Mouse (Mus musculus): ENCODE measurements around the gene Nynrin. TPM values are rescaled to one million over a fixed set of nuclear protein-coding genes. Genes with fewer than 3 reads are reported as not detected.

Gene Nynrin
- polyA plus RNA-seq, 2 experiments, result 20.6 to 41.0 TPM

- H3K4me1 ChIP-seq (ENCODE audit: control insufficient read depth, insufficient read depth, low read length), result peaks cover 22% of the 10 kb centered on the region
- 1% methylated on average over 16 of the region's 37 CpGs for WGBS
- peak; percentile 14; the same call in 1 of the 2 replicates for ATAC-seq (ENCODE audit: low FRiP score, low read depth)
Observed at GRCm38 (mm10) chr14:55825216-55826051, 28.4 kb upstream of the Nynrin start.

GRCm38 (mm10) chr14:55826142-55826541 lies 27.7 kb upstream of the Nynrin start:
- under 1% methylated on average over 15 of the region's 15 CpGs for WGBS
- Histone ChIP-seq H3K4me2 (replicated peaks; ENCODE audit: low read depth, low read length, severe bottlenecking) (peak overlapping the region; percentile 94), H3K27me3 (ENCODE audit: control insufficient read depth, insufficient read depth, low read length) (no peaks in the 10 kb centered on the region), H3K27ac (replicated peaks; ENCODE audit: low read depth, low read length) (peak overlapping the region; percentile 96), H3K4me1 (ENCODE audit: control insufficient read depth, insufficient read depth, low read length) (peaks cover 22% of the 10 kb centered on the region), H3K4me3 (replicated peaks; ENCODE audit: low read length) (peak overlapping the region; percentile 96), H3K9ac (ENCODE audit: low read depth, low read length, severe bottlenecking) (peak overlapping the region; percentile 97), H3K36me3 (ENCODE audit: control insufficient read depth, insufficient read depth, low read length) (peaks cover 50% of the 10 kb centered on the region), H3K9me3 (ENCODE audit: control insufficient read depth, low read length) (no peaks in the 10 kb centered on the region)
- ATAC-seq (ENCODE audit: low FRiP score, low read depth) (no peak), DNase-seq (ENCODE audit: low spot score) (no peak)
- TF ChIP-seq POLR2A (IDR thresholded peaks at IDR 0.05; ENCODE audit: borderline replicate concordance, extremely low read depth, insufficient read depth, insufficient read length), result no peak

More at GRCm38 (mm10) chr14:55825216-55826051, 28.4 kb upstream of the Nynrin start:
- Histone ChIP-seq H3K27ac (replicated peaks; ENCODE audit: low read depth, low read length) (peak overlapping the region; percentile 96), H3K9me3 (ENCODE audit: control insufficient read depth, low read length) (no peaks in the 10 kb centered on the region), H3K9ac (ENCODE audit: low read depth, low read length, severe bottlenecking) (peak overlapping the region; percentile 97), H3K36me3 (ENCODE audit: control insufficient read depth, insufficient read depth, low read length) (peaks cover 43% of the 10 kb centered on the region), H3K4me3 (replicated peaks; ENCODE audit: low read length) (peak overlapping the region; percentile 96), H3K27me3 (ENCODE audit: control insufficient read depth, insufficient read depth, low read length) (no peaks in the 10 kb centered on the region), H3K4me2 (replicated peaks; ENCODE audit: low read depth, low read length, severe bottlenecking) (peak overlapping the region; percentile 94)
- peak; percentile 84 for DNase-seq (ENCODE audit: low spot score)
- no peak for TF ChIP-seq POLR2A (IDR thresholded peaks at IDR 0.05; ENCODE audit: borderline replicate concordance, extremely low read depth, insufficient read depth, insufficient read length)

- Histone ChIP-seq H3K36me3 (ENCODE audit: control insufficient read depth, insufficient read depth, low read length) (peaks cover 56% of the 10 kb centered on the region), H3K4me1 (ENCODE audit: control insufficient read depth, insufficient read depth, low read length) (peaks cover 22% of the 10 kb centered on the region), H3K27me3 (ENCODE audit: control insufficient read depth, insufficient read depth, low read length) (no peaks in the 10 kb centered on the region), H3K9me3 (ENCODE audit: control insufficient read depth, low read length) (no peaks in the 10 kb centered on the region), H3K9ac (ENCODE audit: low read depth, low read length, severe bottlenecking) (peak overlapping the region; percentile 97), H3K4me3 (replicated peaks; ENCODE audit: low read length) (peak overlapping the region; percentile 96), H3K27ac (replicated peaks; ENCODE audit: low read depth, low read length) (peak overlapping the region; percentile 58; the same call in 1 of the 2 replicates), H3K4me2 (replicated peaks; ENCODE audit: low read depth, low read length, severe bottlenecking) (peak overlapping the region; percentile 94)
- ATAC-seq (ENCODE audit: low FRiP score, low read depth) (no peak), DNase-seq (ENCODE audit: low spot score) (no peak)
- no peak for TF ChIP-seq POLR2A (IDR thresholded peaks at IDR 0.05; ENCODE audit: borderline replicate concordance, extremely low read depth, insufficient read depth, insufficient read length)
- WGBS, result 6% methylated on average over 41 of the region's 41 CpGs
Observed at GRCm38 (mm10) chr14:55826551-55827340, 27.1 kb upstream of the Nynrin start.

GRCm38 (mm10) chr14:55828716-55829263 lies 25.0 kb upstream of the Nynrin start:
- Histone ChIP-seq H3K9ac (ENCODE audit: low read depth, low read length, severe bottlenecking) (no peak overlapping the region), H3K27me3 (ENCODE audit: control insufficient read depth, insufficient read depth, low read length) (no peaks in the 10 kb centered on the region), H3K4me3 (replicated peaks; ENCODE audit: low read length) (no peak overlapping the region), H3K4me2 (replicated peaks; ENCODE audit: low read depth, low read length, severe bottlenecking) (peak overlapping the region; percentile 15; the same call in 1 of the 2 replicates), H3K4me1 (ENCODE audit: control insufficient read depth, insufficient read depth, low read length) (peaks cover 22% of the 10 kb centered on the region), H3K36me3 (ENCODE audit: control insufficient read depth, insufficient read depth, low read length) (peaks cover 76% of the 10 kb centered on the region), H3K27ac (replicated peaks; ENCODE audit: low read depth, low read length) (no peak overlapping the region), H3K9me3 (ENCODE audit: control insufficient read depth, low read length) (no peaks in the 10 kb centered on the region)
- WGBS, result 51% methylated on average over 3 of the region's 3 CpGs
- no peak for TF ChIP-seq POLR2A (IDR thresholded peaks at IDR 0.05; ENCODE audit: borderline replicate concordance, extremely low read depth, insufficient read depth, insufficient read length)
- DNase-seq (ENCODE audit: low spot score) (no peak), ATAC-seq (ENCODE audit: low FRiP score, low read depth) (no peak)

- Histone ChIP-seq H3K4me3 (replicated peaks; ENCODE audit: low read length) (no peak overlapping the region), H3K27ac (replicated peaks; ENCODE audit: low read depth, low read length) (no peak overlapping the region), H3K27me3 (ENCODE audit: control insufficient read depth, insufficient read depth, low read length) (no peaks in the 10 kb centered on the region), H3K4me1 (ENCODE audit: control insufficient read depth, insufficient read depth, low read length) (peaks cover 20% of the 10 kb centered on the region), H3K36me3 (ENCODE audit: control insufficient read depth, insufficient read depth, low read length) (peaks cover 84% of the 10 kb centered on the region), H3K9ac (ENCODE audit: low read depth, low read length, severe bottlenecking) (no peak overlapping the region), H3K4me2 (replicated peaks; ENCODE audit: low read depth, low read length, severe bottlenecking) (no peak overlapping the region), H3K9me3 (ENCODE audit: control insufficient read depth, low read length) (no peaks in the 10 kb centered on the region)
- WGBS, result 90% methylated on average over 16 of the region's 16 CpGs
- TF ChIP-seq POLR2A (IDR thresholded peaks at IDR 0.05; ENCODE audit: borderline replicate concordance, extremely low read depth, insufficient read depth, insufficient read length), result no peak
- no peak for ATAC-seq (ENCODE audit: low FRiP score, low read depth)
- no peak for DNase-seq (ENCODE audit: low spot score)
Observed at GRCm38 (mm10) chr14:55829854-55830253, 24.0 kb upstream of the Nynrin start.
